Comparison of ENCODE assay signal across 13 mouse cellular contexts in the genomic region with DNA sequence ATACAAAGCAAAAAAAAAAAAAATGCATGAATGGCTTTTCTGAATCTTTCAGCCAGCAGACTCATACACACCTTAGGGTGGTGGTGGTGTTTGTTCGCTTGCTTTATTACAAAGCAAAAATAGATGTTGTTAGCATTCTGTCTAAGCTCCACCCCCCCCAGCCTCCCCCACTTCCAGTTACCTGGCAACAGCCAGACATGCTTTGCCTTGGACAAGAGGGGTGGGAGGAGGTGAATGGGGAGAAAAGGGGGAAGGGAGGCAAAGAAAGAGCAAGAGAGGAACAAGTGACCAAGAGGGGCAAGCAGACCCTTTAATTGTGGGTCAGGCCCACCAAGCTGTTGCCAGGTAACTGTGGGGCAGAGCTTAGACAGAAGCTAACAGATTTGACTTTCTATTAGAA.
"Had no signal": no experiment of that assay in that cellular context is flagged by ENCODE, and none has a peak within 500 bp of the region (broad histone marks: within the 10 kb centered on the region; RNA-seq: fewer than 3 reads in every experiment).

No protein-coding gene starts in this region.

- H3K27ac ChIP-seq: left cerebral cortex, adult 2 months; limb, embryonic 15.5 days; liver, embryonic 12.5 days; neural tube, embryonic 15.5 days had no signal

- H3K9me3 ChIP-seq: limb, embryonic 15.5 days; liver, embryonic 12.5 days; neural tube, embryonic 15.5 days had no signal

- H3K9ac ChIP-seq: limb, embryonic 15.5 days; liver, embryonic 12.5 days; lung, embryonic 14.5 days; neural tube, embryonic 15.5 days had no signal

- DNase-seq: kidney, adult 2 months; kidney, postnatal 25 days; lung, embryonic 14.5 days; lung, postnatal 10 days; lung, postnatal 4 days; right cerebral cortex, adult 18-20 months; right cerebral cortex, postnatal 25 days; thymus, postnatal 4 days had no signal

- H3K27me3 ChIP-seq: limb, embryonic 15.5 days; liver, embryonic 12.5 days; neural tube, embryonic 15.5 days had no signal

- ATAC-seq: liver, embryonic 12.5 days had no signal

- H3K36me3 ChIP-seq: limb, embryonic 15.5 days; liver, embryonic 12.5 days; neural tube, embryonic 15.5 days had no signal

- H3K4me1 ChIP-seq: limb, embryonic 15.5 days; liver, embryonic 12.5 days; neural tube, embryonic 15.5 days had no signal

- H3K4me3 ChIP-seq: left cerebral cortex, adult 2 months; limb, embryonic 15.5 days; liver, embryonic 12.5 days; myocyte; neural tube, embryonic 15.5 days had no signal

- H3K4me2 ChIP-seq: limb, embryonic 15.5 days; liver, embryonic 12.5 days; lung, embryonic 14.5 days; neural tube, embryonic 15.5 days had no signal
